Mouse (Mus musculus): ENCODE data around the gene 9930021J03Rik.

Gene 9930021J03Rik

DNA sequence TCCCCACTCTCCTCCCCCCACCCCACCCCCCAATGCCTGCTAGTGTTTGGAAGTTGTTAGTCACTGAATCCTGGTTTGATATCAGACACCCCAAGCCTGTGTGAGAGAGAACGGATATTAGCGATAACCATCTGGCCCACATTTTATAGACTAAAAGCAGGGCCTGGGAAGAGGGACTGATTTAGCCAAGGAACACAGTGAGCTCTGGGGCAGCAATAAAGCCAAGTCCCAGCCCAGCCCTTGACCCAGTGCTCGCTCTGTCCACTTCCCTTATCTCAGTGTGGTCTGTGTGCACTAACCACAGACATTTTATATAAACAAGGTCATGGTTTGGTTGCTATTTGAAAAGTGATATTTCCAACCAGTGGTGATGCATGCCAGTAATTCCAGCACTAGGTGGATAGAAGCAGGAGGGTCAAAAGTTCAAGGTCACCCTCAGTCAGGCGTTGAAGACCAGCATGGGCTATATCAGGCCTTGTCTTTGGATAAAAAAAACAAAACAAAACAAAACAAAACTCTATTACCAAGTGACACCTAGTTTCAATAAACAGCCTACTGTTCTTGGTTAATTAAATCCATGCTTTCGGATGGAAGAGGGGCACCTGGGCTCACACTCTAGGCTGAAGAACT is 138.7 kb downstream of the 9930021J03Rik start:
- in situ Hi-C loops (cut with MboI; ENCODE audit: unreplicated experiment in 2 of 2) = no loop called here

DNA sequence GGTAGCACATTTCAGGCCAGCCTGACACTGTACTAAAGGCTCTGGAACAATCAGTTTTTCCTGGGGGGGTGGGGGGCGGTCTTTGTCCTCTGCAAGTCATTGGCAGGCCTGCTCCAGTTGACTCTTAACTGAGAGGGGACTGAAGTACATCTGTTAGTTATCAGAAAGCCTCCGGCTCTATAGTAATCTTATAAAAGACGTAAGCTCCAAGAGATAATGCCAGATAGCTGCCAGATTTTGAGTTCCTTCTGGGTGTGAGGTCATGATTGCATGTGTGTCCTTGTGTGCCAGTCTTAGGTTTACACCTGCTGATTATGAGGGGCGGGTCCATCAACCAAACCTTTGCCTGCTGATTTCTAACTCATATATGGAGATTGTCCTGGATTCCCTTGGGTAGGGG is 139.6 kb downstream of the 9930021J03Rik start:
- in situ Hi-C loops (cut with MboI; ENCODE audit: unreplicated experiment in 2 of 2) = no loop called here

DNA sequence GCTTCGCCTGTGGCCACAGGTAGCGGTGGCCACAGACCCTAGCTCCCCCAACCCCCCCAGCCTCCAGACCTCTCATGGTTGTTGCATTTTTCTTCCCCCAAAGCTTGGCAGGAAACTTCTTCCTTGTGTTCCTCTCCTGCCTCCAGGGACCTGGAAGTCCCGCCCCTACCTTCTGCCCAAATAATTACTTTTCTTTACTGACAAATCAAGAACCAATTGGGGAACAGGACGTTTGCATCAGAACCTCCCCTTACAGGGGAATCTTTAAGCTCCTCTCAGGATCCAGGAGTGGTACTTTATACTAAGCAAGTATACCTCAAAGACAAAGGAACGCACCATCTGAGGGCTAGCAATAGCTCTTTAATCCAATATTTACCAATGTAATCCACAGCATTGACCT is 140.9 kb downstream of the 9930021J03Rik start:
- in situ Hi-C loops (cut with MboI; ENCODE audit: unreplicated experiment in 2 of 2) = no loop called here
